Mouse (Mus musculus): Measurements from ENCODE around the gene Pprc1. TPM values are rescaled to one million over a fixed set of nuclear protein-coding genes. Genes with fewer than 3 reads are reported as not detected.

Pprc1 gene
- total RNA-seq (2021) = 10 to 100 TPM; 26.6 to 28.5 TPM
- long read RNA-seq, experiment 1, partial matches to known transcripts = 1 of 2 reads
- long read RNA-seq, experiment 1, other reads (novel, unspliced or antisense) = 1 of 2 reads
- long read RNA-seq, experiment 2, partial matches to known transcripts = 1 of 2 reads
- long read RNA-seq, experiment 2, other reads (novel, unspliced or antisense) = 1 of 2 reads

GRCm38 (mm10) chr19:46044271-46044992, at the start of gene Pprc1:
Gene Pprc1 (plus strand): TSS chr19:46044886.
- intact Hi-C loops (cut with DNase I) = no loop called here
- DNase-seq (ENCODE audit: low spot score in 2 of 2) = peak in 1 of 2 experiments; percentile 77

DNA sequence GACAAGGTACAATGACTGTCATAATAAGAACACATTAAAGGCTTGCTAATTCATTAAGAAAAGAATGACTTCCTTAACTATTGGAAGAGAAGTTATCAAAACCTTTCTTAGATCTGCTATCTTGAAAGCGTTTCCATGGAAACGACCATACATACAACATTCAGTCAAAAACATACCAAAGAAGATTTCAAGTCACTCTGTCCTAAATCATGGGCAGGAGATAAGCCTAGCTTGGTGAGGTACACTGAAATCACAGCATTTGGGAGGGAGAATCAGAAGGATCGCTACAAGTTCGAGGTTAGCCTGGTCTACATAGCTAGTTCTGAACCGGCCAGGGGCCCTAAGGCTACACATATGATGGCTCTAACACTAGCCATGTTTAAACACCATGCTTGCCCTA, 47.3 kb upstream of the Pprc1 start:
- DNase-seq (ENCODE audit: low spot score in 2 of 2) = no peak
- intact Hi-C loops (cut with DNase I) = no loop called here

- intact Hi-C loops (cut with DNase I) = no loop called here
- DNase-seq (ENCODE audit: low spot score in 2 of 2) = peak; percentile 91 to 93
These were observed 46.6 kb upstream of the Pprc1 start, which contains the start of gene Armh3 for GRCm38 (mm10) chr19:45997785-45998693. Gene Armh3 (minus strand): TSS chr19:45998488.

DNA sequence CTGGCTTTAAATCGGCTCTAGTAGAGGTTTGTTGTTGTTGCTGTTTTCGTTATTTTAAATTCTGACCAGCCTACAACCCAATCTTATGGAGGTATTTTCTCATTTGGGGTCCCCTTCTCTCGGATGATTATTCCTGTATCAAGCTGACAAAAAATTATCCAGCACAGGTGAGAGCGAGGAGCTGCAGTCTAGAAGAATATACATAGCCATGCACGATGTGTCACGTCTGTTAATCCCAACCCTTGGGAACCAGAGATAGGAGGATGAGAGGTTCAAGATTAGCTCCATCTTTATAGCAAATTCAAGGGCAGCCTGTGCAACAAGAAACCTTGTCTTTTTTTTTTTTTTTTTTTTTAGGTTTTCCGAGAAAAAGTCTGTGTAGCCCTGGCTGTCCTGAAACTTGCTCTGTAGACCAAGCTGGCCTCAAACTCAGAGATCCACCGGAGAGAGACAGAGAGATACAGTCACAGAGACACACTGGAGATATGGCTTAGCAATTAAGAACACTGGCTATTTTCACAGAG, 45.9 kb upstream of the Pprc1 start:
- DNase-seq (ENCODE audit: low spot score in 2 of 2) = no peak
- intact Hi-C loops (cut with DNase I) = no loop called here

- intact Hi-C loops (cut with DNase I) = no loop called here
- DNase-seq (ENCODE audit: low spot score in 2 of 2) = no peak
These were observed 45.3 kb upstream of the Pprc1 start for GRCm38 (mm10) chr19:45999378-45999777.

GRCm38 (mm10) chr19:46002279-46002678, 42.4 kb upstream of the Pprc1 start:
- no peak for DNase-seq (ENCODE audit: low spot score in 2 of 2)
- intact Hi-C loops (cut with DNase I) = no loop called here

- intact Hi-C loops (cut with DNase I) = no loop called here
- peak; percentile 29 to 49 for DNase-seq (ENCODE audit: low spot score in 2 of 2)
These were observed 41.1 kb upstream of the Pprc1 start, which contains the start of gene Hps6 for GRCm38 (mm10) chr19:46003371-46004226. Gene Hps6 (plus strand): TSS chr19:46003508.

GRCm38 (mm10) chr19:46004814-46005466, 39.7 kb upstream of the Pprc1 start:
- no peak for DNase-seq (ENCODE audit: low spot score in 2 of 2)
- intact Hi-C loops (cut with DNase I) = no loop called here

GRCm38 (mm10) chr19:46005680-46006079, 39.0 kb upstream of the Pprc1 start:
- intact Hi-C loops (cut with DNase I) = no loop called here
- DNase-seq (ENCODE audit: low spot score in 2 of 2) = no peak

GRCm38 (mm10) chr19:46014572-46015178, 30.0 kb upstream of the Pprc1 start:
- peak; percentile 88 to 91 for DNase-seq (ENCODE audit: low spot score in 2 of 2)
- intact Hi-C loops (cut with DNase I) = loop anchor here (5.0 to 10.0 kb wide), 3 partner anchors 52 to 440 kb away; no protein-coding TSS in a partner anchor

DNA sequence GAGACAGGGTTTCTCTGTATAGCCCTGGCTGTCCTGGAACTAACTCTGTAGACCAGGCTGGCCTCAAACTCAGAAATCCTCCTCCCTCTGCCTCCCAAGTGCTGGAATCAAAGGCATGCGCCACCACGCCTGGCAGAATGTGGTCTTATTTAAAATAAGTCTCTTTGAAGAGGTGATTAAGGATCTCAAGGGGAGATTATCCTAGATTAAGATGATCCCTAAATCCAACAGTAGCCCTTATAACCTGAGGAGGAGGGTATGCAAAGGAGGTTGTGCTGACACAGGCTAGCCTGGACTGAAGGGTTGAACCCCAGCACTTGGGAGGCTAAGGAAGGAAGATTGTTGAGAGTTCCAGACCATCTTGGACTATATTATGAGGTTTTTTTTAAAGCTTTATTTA, 28.7 kb upstream of the Pprc1 start:
- intact Hi-C loops (cut with DNase I) = loop anchor here (10.0 kb wide), 1 partner anchor 441 kb away; no protein-coding TSS in a partner anchor
- DNase-seq (ENCODE audit: low spot score in 2 of 2) = no peak

DNA sequence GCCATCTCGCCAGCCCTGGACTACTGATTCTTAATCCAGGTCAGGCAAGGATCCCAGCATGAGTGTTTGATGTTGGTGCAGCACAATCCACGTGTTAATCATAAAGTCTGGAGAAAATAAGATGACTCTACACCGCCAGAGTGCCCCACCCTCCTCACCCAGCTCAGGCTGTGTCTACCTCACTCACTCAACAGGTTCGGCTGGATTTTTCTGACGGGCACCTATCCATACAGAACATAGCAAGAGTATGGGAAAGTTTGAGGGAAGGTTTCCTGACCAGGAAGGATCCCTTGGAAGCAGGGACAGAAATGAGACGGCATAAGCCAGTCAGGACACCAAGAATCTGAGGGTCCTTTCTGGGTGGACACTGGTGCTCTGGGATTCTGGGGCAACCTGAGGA, 19.7 kb upstream of the Pprc1 start:
- intact Hi-C loops (cut with DNase I) = no loop called here
- no peak for DNase-seq (ENCODE audit: low spot score in 2 of 2)

DNA sequence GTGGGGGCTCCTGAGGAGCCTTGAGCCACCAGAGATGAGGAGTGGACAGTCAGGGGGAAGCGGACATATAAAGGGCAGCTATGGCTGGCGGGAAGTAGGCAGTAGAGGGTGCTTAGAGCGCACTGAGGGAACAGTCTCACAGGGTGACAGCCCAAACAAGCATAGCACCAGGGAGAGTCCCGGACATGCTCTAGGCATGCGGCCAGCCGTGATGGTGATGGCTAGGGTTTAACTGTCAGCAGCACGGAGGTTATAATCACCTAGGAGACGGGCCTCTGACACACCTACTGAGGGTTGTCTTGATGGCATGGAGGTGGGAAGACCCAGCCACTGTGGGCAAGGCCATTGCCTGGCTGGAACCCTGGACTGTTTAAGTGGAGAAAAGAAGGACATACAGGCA, 18.1 kb upstream of the Pprc1 start:
- intact Hi-C loops (cut with DNase I) = no loop called here
- DNase-seq (ENCODE audit: low spot score in 2 of 2) = no peak

DNA sequence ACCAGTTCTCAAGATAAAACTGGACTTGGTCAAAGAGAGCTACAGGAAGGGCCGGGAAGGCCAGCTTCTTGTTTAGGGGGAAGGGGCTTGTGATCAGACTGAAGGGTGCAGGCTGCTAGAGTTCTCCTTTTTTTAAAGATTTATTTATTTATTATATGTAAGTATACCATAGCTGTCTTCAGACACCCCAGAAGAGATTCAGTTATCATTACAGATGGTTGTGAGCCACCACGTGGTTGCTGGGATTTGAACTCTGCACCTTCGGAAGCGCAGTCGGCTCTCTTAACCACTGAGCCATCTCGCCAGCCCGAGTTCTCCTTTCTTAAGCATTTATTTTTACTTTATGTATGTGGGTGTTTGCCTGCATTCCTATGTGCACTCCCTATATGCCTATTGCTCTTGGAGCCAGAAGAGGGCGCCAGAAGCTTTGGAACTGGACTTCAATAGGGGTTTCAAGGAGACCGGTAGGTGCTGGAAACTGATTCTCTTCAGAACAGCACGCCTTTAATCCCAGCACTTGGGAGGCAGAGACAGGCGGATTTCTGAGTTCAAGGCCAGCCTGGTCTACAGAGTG, 15.9 kb upstream of the Pprc1 start:
- intact Hi-C loops (cut with DNase I) = no loop called here
- DNase-seq (ENCODE audit: low spot score in 2 of 2) = no peak

DNA sequence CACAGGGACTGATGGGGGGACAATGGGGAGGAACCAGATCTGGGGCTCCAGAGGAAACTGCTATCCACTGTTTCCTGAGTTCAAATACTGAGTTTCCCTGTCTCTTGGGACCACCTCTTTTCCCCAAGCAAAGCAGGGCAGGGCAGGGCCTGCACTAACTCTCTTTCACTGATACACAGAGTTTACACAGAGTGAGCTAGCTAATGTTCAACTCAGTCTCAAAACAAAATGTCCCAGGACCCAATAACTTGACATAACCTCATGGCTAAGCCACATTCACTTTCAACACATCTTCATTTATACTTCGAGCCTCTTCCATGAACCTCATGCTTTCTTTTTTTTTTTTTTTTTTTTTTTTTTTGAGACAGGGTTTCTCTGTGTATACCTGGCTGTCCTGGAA, 15.0 kb upstream of the Pprc1 start:
- intact Hi-C loops (cut with DNase I) = no loop called here
- no peak for DNase-seq (ENCODE audit: low spot score in 2 of 2)

GRCm38 (mm10) chr19:46030196-46030983, 14.3 kb upstream of the Pprc1 start:
- intact Hi-C loops (cut with DNase I) = no loop called here
- DNase-seq (ENCODE audit: low spot score in 2 of 2) = no peak
